Mouse (Mus musculus) liver, adult (tissue): ENCODE data around the gene Tank.

Source experiments
- GATA4 ChIP-seq: IDR thresholded peaks from 2 replicates; pipeline ENCODE4 v1.6.1; 2014; ENCODE audit warnings: mild to moderate bottlenecking, low read length; ENCODE audit not compliant: insufficient replicate concordance

Gene Tank

DNA sequence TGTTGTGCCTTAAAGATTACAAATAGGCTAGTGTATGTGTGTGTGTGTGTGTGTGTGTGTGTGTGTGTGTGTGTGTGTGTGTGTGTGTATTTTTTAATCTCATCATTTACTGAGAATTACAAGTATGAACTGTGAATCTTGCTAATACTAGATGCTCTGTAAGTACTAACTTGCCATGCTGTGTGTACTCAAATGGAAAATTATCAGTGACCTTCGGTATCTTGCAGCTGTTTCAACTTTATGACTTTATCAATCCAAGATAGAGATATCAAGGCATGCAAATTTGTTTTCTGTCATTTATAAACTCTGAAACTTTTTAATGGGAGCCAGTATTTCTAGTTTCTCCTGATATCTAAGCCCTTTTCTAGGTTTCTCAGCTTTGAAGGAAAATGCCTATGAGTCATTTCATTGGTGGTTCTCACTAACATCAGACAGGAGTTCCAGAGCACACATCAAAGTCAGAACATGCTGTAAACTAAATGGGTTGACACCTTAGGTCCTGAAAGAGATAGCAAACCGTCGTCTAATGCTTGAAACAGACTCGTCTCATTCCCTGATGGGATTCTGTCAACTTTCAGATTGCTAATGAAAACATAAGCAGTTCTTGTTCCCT is 6.9 kb upstream of the Tank start:
- TF ChIP-seq GATA4, result no peak

DNA sequence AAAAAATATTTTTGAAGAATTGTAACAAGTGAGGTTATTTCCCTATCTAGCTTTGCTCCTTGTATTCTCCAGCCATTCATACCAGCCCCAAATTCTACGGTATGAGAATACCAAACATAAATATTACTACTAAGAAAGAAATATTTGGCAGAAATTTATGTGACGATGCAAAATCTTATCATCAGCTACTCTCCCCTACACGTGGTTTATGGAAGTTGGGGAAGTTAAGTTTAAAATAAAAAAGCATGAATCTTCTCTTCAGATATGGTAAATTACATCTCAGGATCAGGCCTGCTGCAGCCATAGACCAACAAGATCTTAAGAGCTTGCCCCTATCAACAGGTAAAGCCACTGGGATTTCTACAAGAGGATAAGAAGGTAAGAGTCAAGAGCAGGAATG is 1.9 kb upstream of the Tank start:
- no peak for TF ChIP-seq GATA4

DNA sequence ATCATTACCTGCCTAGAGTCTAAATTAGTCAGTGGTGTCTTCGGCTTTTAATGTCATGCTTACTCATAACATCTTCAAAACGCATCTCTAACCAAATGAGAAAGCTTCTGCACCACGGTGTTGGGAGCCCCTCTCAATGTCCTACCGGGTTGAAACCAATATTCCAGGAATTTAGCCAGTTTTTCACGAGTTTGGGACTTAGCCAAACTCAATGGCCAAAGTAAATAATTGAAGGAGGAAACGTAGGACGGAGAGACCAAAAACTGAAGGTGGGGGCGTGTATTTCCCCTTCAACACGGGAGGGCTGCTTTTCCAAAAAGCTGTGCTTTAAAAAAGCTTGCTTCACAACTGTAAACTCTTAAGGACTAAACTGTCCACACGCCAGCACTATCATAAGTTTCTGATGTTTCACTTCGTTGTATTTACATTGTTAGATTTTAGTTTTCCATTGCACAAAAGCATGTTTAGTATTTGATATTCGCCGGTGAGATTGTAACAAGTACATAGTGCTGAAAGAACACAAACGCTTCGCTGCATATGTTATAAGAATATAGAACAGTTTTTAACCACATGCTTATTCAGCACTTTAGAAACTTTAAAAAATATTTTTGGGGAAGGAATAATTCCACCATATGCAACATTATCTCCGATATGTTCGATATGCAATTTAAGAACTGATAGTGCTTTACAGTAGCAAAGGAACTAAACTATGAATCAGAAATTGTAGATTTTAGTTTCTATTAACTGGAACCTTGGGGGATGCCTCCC is 1.3 kb upstream of the Tank start:
- no peak for TF ChIP-seq GATA4

DNA sequence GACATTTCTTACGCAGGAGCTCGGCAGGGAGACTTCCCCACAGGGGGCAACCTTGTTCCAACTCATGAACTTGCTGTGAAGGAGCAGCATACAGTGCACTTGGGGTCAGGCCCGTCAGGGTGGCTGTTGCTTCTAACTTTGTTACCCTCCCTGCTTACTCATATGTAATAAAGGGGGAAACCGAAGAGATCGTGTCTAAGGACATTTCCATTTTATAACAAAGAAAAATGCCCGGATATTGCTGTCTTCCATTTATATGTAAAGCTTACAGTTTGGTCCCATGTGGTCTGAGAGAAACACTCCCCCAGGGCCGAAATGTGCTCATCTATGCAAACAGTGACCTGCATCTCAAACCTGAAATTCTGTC is 706 bp upstream of the Tank start:
- no peak for TF ChIP-seq GATA4

DNA sequence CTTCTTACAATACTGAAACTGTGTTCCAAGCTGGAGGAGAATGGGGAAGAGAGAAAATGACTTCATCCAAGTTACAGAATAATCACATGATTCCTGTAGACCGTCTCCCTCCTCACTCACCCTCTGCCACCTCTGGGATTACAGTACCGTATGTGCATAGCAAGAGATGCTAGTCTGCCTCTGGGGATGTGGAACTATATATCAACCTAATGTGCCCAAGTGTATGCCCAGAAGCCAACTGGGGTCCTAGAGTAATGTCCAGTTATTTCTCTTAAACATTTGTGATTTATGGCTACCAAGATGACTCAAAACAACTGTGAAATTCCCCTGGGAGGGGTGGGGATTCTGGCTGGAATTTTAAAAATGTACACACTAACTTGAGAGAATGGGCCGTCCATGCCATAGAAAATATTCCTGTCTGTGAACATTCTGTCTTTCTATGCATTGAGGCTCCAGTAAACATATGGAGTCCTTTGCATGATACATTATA is 1.2 kb downstream of the Tank start:
- no peak for TF ChIP-seq GATA4

DNA sequence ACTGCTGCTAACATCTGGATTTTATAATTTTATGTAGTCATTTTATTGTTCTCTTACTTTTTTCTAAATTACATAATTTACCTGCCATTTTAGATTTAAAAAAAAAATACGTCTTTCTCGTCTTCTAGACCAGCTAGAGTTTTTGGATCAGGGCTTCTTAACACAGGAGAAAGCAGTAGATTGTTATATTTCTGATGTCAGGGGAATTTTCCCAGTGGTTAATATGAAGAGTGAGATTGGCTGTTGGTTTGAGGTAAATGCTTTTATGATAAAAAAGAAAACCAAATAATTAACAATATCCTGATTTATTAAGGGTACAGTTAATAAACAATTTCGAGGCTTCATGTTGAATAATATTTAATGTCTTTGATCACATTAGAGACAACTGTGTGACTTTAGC is 1.7 kb downstream of the Tank start:
- no peak for TF ChIP-seq GATA4

DNA sequence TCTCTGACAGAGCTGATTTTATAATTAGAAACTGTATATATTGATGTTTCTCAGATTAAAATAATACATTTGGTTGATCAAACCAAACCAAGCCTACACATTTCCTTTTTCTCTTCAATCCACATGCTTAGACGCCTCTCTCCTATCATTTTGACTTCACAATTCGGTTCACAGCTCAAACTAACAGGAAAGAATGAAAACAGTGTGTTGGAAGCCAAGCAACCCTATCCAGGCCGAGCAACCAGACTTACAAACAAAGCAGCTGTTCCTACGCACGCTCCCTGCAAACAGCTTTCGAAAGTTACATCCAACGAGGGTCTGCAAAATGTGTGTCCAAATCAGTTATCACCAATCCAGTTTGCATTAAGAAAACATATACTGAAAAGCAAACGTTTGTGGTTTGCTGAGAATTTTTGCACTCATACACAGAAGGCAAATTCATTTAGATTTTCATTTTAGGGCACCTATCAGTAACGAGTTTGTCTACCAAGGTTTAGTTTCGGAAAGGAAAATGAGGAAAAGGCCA is 2.2 kb downstream of the Tank start:
- no peak for TF ChIP-seq GATA4

DNA sequence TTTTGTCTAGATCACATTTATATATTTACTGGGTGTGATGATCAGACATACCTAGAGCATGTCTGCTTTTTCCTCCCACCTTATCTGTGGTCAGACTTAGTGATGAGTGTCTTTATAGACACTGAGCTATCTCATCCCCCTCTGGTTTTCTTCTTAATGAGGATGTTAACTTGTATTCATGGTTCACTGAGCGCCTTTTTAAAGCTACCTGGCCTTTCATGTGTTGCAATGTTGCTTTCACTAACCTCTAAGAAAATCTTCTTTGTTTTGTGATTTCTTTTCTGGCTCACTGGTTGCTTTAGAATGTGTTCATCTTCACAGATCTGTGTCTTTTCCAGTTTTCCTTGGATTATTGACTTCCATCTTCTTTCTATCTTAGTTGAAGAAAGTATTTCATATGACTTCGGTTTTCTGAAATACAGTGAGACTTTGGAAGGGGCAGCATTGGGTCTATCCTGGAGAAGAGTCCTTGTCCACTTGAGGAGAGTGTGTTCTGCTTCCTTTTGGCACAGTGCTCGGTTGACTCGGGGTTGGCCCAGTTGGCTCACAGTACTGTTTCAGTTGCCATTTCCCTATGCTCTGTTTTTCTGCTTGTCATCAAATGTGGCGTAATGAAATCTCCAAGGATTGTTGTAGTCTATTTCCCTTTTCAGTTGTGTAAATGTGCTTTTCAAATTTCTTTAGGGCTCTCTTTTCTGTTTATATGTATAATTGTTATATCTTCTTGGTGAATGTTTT is 4.4 kb downstream of the Tank start:
- TF ChIP-seq GATA4, result no peak

DNA sequence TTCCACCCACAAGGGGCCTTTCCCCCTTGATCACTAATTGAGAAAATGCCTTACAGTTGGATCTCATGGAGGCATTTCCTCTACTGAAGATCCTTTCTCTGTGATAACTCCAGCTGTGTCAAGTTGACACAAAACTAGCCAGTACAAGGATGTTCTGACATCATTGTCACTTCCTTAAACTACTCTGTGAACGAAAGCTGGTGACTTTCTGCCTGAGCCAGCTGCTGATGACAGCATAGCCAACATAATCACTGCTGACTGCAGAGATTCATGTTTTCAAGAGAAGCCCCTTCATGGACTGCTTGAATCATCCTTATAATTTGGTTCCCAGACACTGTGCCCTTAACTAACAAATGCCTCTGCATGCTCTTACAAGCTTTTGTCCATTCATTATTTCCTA is 7.1 kb downstream of the Tank start:
- TF ChIP-seq GATA4, result no peak

DNA sequence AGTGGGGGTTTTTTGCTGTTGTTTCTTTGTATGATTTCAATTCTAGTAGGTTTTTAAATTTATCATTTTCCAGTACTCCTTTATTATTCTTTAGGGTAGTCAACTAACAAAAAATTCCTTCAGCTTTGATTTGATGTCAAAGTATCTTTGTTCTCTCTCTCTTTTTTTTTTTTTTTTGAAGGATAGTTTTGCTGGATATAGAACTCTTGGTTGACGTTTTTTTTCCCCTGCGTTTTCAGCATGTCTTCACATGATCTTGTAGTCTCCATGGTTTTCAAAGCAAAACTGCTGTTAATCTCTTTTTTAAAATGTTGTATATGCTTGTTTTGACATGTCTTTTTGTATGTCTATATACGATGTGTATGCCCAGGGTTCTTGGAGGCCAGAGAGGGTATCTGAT is 7.8 kb downstream of the Tank start:
- no peak for TF ChIP-seq GATA4

DNA sequence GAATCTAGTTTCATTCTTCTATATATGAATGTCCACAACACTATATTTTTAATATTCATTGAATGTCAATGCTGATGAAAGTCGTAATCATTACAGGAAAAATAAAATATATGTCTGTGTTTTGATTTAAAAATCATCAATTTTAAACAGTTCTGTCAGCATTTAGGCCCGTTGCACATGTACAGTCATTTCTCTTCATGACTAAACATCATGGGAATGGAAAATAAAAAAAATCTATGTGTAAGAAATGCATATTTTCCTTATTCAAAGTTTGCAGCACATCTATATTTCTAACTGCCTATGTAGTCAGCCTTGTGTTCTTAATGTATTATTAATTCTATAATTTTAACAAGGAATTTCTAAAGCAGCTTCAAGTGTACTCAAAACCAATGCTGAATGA is 12.4 kb downstream of the Tank start:
- TF ChIP-seq GATA4, result no peak

DNA sequence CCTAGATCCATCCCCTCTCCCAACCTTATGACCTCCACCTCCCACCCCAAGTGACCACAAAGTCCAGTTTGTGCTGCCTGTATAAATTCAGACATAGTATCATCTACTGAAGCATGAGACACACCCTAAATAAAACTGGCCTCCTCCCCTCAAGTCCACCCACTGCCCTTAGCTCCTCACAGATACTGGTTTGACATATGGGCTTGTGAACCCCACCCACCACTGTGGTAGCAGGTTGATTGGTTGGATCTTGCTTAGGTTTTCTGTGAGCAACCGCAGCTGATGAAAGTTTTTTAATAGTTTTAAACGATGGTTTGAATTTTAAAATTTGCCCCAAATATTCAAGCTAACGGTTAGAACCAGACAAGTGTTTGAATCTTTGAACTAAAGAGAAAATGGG is 13.7 kb downstream of the Tank start:
- no peak for TF ChIP-seq GATA4

DNA sequence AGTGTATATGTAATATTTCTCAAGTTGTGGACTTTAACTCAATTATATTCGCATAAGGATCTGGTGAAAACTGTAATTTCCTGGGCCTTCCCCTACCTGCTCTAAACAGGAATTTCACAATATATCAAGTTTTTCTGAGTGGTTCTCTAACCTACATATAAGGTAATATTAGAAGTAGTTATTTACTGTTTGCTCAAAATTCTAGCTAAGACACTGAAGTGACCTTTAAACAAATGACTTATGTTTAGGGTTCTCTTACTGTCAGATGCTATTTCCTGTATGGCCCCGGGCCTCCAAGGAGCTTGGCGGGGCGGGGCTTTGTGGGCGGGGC is 14.3 kb downstream of the Tank start:
- TF ChIP-seq GATA4, result no peak

DNA sequence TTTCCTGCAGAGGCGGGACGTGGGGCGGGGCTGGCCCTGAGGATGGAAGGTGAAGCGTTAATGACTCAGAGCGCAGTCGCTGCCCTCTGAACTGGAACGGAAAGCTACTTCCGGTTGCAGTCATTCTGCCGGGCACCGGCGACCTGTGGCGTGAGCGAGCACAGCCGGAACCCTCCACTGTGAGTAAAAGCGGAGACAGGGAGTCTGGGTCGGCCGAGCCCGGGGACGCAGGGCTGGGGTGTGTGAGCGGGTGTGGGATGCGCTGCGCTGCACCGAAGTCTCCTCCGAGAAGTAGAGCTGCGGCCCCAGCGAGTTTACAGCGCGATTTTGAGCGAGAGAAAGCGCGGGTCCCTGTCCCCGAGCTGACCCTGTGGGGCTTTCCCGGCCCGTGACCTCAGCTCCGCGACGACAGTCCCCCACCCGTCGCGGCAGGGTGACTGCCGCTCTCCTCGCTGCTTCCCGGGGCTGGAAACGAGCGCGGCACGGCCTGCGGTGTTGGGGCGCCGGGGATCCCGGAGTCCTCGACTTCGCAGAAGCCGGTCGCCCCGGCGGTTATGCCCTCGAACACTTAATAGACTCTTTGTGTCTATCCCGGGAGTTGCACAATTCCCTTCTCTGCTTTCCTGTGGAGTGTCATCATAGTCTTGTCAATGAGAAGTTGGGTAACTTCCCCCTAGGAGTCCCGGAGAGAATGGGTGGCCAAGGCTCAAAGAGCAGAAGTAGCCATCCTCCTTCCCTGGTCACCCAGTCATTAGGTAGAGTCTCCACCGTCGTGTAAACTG is 14.8 kb downstream of the Tank start:
- TF ChIP-seq GATA4, result no peak

DNA sequence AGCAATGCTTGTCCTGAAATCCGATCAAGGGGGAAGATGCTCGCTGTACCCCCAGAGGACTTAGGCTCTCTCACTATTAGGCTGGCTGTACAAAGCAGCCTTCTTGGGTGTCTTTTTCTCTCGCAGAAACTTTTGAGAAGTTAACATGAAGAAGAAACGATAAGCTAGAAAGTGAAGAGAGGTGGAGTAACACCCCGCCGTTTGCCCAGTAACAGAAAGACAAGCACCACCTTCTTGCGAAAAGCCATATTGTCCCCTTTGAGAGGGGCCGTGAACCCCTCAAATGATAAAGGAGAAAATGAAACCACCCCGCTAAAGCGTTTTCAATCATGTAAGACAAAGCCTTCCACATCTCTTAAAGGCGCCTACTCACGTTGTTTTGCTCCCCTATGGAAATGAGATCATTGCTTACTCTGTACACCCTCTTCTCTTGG is 15.5 kb downstream of the Tank start:
- no peak for TF ChIP-seq GATA4
